ENCODE assay signal across 8 mouse cellular contexts in the genomic region with DNA sequence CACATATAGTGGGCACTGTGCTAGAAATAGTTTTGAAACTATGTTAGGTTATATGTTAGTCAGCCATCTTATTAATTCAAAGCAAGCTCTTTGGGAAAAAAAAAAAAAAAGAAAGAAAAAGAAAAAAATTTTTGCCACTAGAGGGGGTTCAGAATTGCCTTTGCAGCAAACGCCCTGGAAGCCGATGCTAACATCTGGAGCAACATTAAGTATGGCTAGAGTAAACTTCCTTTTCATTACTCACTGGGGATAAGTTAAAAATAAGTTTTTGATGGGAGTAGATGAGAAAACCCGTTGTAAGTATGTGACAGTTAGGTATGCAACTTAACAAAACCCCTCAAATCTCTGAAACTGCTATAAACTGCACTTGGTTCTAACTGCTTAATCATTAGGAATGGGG. TPM values are rescaled to one million over a fixed set of nuclear protein-coding genes. Genes with fewer than 3 reads are reported as not detected.
A peak's percentile ranks its signal among the peaks of the same experiment; 100 is the strongest.
DNase-seq lines count a peak whose midpoint lies in the region; ATAC-seq lines count a peak whose summit lies in the region.

No protein-coding gene starts in this region.

- H3K36me3 ChIP-seq in kidney, embryonic 14.5 days (ENCODE audit: control insufficient read depth, insufficient read depth, low read length) = no peaks in the 10 kb centered on the region

- H3K9me3 ChIP-seq in kidney, embryonic 14.5 days (ENCODE audit: control insufficient read depth, low read length) = no peaks in the 10 kb centered on the region

- ATAC-seq in kidney, embryonic 14.5 days (ENCODE audit: low FRiP score, low TSS enrichment) = no peak
- peak; percentile 25 for ATAC-seq in inflammation-experienced regulatory T-cells, adult 6 months

- no peaks in the 10 kb centered on the region for H3K27me3 ChIP-seq in kidney, embryonic 14.5 days (ENCODE audit: control insufficient read depth, insufficient read depth, low read length)

- H3K4me2 ChIP-seq in kidney, embryonic 14.5 days (replicated peaks; ENCODE audit: low read depth, low read length) = no peak overlapping the region

- H3K4me3 ChIP-seq in kidney, embryonic 14.5 days (ENCODE audit: low read length) = no peak overlapping the region

- no peak for DNase-seq in kidney, postnatal 36 days
- DNase-seq in A20 (ENCODE audit: low read depth, low spot score) = peak; percentile 29
- DNase-seq in MN1 (ENCODE audit: low spot score) = peak; percentile 72
- no peak for DNase-seq in urinary bladder, postnatal 14 days (ENCODE audit: low spot score)
- DNase-seq in right cerebral cortex, postnatal 36 days (ENCODE audit: low spot score in 2 of 2) = no peak
- no peak for DNase-seq in urinary bladder, postnatal 36 days (ENCODE audit: low spot score in 2 of 2)

- H3K4me1 ChIP-seq in kidney, embryonic 14.5 days (ENCODE audit: control insufficient read depth, insufficient read depth, low read length) = no peaks in the 10 kb centered on the region

- peak overlapping the region; percentile 20; the same call in 1 of the 2 replicates for H3K27ac ChIP-seq in kidney, embryonic 14.5 days (ENCODE audit: low read depth, low read length)

- H3K9ac ChIP-seq in kidney, embryonic 14.5 days (ENCODE audit: low read depth, low read length) = no peak overlapping the region

- WGBS in kidney, embryonic 14.5 days = 20% methylated on average over 3 of the region's 3 CpGs

RNA-seq across cellular contexts. Expression of a gene that starts 57.7 kb away (rescaled TPM):
- polyA plus RNA-seq in kidney, embryonic 14.5 days (2014; fragmentation: Nextera tagmentation; extraction: Ambion mirVana) = 107 and 115 TPM in 2 replicates
- 10 to 100 TPM; 16.6 to 26.0 (median 22.2) TPM for polyA plus RNA-seq in inflammation-experienced regulatory T-cells, adult 6 months (2017; shearing (Covaris generic))

Comparison
In these comparisons a context has a peak if more than half of its experiments do, and no peak if none do; other contexts are left out.
1. DNase-seq: peak in A20 (single experiment) and MN1 (single experiment); none in kidney, postnatal 36 days (0 of 2), urinary bladder, postnatal 14 days (single experiment), right cerebral cortex, postnatal 36 days (0 of 2) and urinary bladder, postnatal 36 days (0 of 2).